Mouse (Mus musculus) liver, embryonic 14.5 days (tissue): ENCODE measurements around the gene Upk1a. TPM values are rescaled to one million over a fixed set of nuclear protein-coding genes. Genes with fewer than 3 reads are reported as not detected.

Experiments used
- ATAC-seq: fragments of 200-750 bp; cut with Nextera tagmentation; 2 replicates; pipeline ENCODE4 v1.8.0; 2017; ENCODE audit warnings: moderate number of reproducible peaks, mild to moderate bottlenecking, moderate library complexity; ENCODE audit not compliant: insufficient read depth
- DNase-seq, 3 experiments: peaks; one replicate each; pipeline ENCODE4 v3.0.0-alpha.2; 2012 to 2013; ENCODE audit warnings: low read depth in 3 of 3, low spot score in 3 of 3
- H3K27ac ChIP-seq: fragments of 300-500 bp; sonication (generic); 2 replicates; pipeline ENCODE4 v1.5.1; 2014; ENCODE audit warnings: moderate library complexity, mild to moderate bottlenecking, control low read depth, inconsistent platforms
- H3K27me3 ChIP-seq: fragments of 300-500 bp; sonication (generic); 2 replicates; pipeline ENCODE4 v1.6.1; 2014; ENCODE audit warnings: mild to moderate bottlenecking, low read length, moderate library complexity; ENCODE audit not compliant: control insufficient read depth, insufficient read depth
- H3K36me3 ChIP-seq: fragments of 300-500 bp; sonication (generic); replicated peaks from 2 replicates; pipeline ENCODE4 v1.6.1; 2014; ENCODE audit warnings: low read depth; ENCODE audit not compliant: control insufficient read depth, insufficient read depth
- H3K4me1 ChIP-seq, 2 experiments: fragments of 200-500 bp in 1 of 2; fragments of 300-500 bp in 1 of 2; sonication (generic) in 1 of 2; replicated peaks; 2 replicates each; pipeline ENCODE4 v1.6.1; 2012 to 2014; ENCODE audit warnings: antibody characterized with exemption in 1 of 2, inconsistent platforms in 1 of 2, low read length in 1 of 2; ENCODE audit not compliant: control insufficient read depth in 2 of 2, insufficient read depth in 2 of 2
- H3K4me2 ChIP-seq: fragments of 300-500 bp; sonication (generic); 2 replicates; pipeline ENCODE4 v1.6.1; 2014; ENCODE audit warnings: low read depth, mild to moderate bottlenecking, control low read depth, moderate library complexity
- H3K4me3 ChIP-seq, 2 experiments: fragments of 200-500 bp in 1 of 2; fragments of 300-500 bp in 1 of 2; sonication (generic) in 1 of 2; 2 replicates each; pipeline ENCODE4 v1.5.1; 2012 to 2014; ENCODE audit warnings: low read depth in 2 of 2, low read length in 2 of 2, mild to moderate bottlenecking in 2 of 2, control low read depth in 1 of 2, inconsistent platforms in 1 of 2, moderate library complexity in 1 of 2; ENCODE audit not compliant: insufficient read depth in 1 of 2
- H3K9ac ChIP-seq: fragments of 300-500 bp; sonication (generic); replicated peaks from 2 replicates; pipeline ENCODE4 v1.6.1; 2014; ENCODE audit warnings: mild to moderate bottlenecking, control low read depth, moderate library complexity
- H3K9me3 ChIP-seq: fragments of 300-500 bp; sonication (generic); 2 replicates; pipeline ENCODE4 v1.6.1; 2016; ENCODE audit warnings: low read length, mixed read lengths; ENCODE audit not compliant: control insufficient read depth
- CTCF ChIP-seq: IDR thresholded peaks from 2 replicates; pipeline ENCODE4 v1.5.1; 2016; ENCODE audit warnings: antibody characterized with exemption, low read depth, control low read depth
- EP300 ChIP-seq: IDR thresholded peaks from 2 replicates; pipeline ENCODE4 v1.6.1; 2016; ENCODE audit warnings: antibody characterized with exemption, low read depth
- WGBS: fragments of 180-500 bp; shearing (Covaris S2); extraction: QIAGEN DNeasy Blood & Tissue Kit; methylation state at CpG from one replicate; pipeline ENCODE4 v1.1.7; 2014; ENCODE audit not compliant: insufficient replicate concordance; 5-methylcytosine and 5-hydroxymethylcytosine counted together
- microRNA-seq: library from miRNA; unstranded; fragments of <30 nt; microRNA quantifications from one replicate; pipeline ENCODE4, GENCODE M21; 2016
- polyA plus RNA-seq, 2 experiments: library from polyadenylated mRNA; depleted of rRNA in 1 of 2; stranded (reverse) in 1 of 2; unstranded in 1 of 2; fragments of >200 nt; fragmentation: Nextera tagmentation in 1 of 2; extraction: Ambion mirVana in 1 of 2; gene quantifications; 2 replicates each; pipeline versions ENCODE4 v1.2.1 to v1.2.3; 2012 to 2014

Gene Upk1a
- polyA plus RNA-seq, 2 experiments: 0.29 TPM; not detected in 1

GRCm38 (mm10) chr7:30556894-30557536 is 55.6 kb downstream of the Upk1a start:
- Histone ChIP-seq H3K9me3 (no peaks in the 10 kb centered on the region), H3K9ac (no peak overlapping the region), H3K4me2 (no peak overlapping the region), H3K27ac (no peak overlapping the region), H3K4me1 (peaks cover 15 to 17% of the 10 kb centered on the region in 2 experiments), H3K36me3 (peaks cover 19% of the 10 kb centered on the region), H3K4me3 (no peak overlapping the region), H3K27me3 (no peaks in the 10 kb centered on the region)
- WGBS: 85% methylated on average over 18 of the region's 18 CpGs
- ATAC-seq (no peak), DNase-seq (no peak)
- peak; percentile 59 for TF ChIP-seq CTCF
- TF ChIP-seq EP300: no peak

- no peaks in the 10 kb centered on the region for H3K9me3 ChIP-seq
Measured at GRCm38 (mm10) chr7:30553810-30554584, 58.6 kb downstream of the Upk1a start.

More at GRCm38 (mm10) chr7:30553810-30554584, 58.6 kb downstream of the Upk1a start:
- Histone ChIP-seq H3K9ac (peak overlapping the region; percentile 96), H3K4me1 (peaks cover 14% of the 10 kb centered on the region in 2 experiments), H3K36me3 (peaks cover 19% of the 10 kb centered on the region), H3K4me2 (peak overlapping the region; percentile 99), H3K27me3 (no peaks in the 10 kb centered on the region), H3K27ac (no peak overlapping the region), H3K4me3 (peak overlapping the region in 1 of 2 experiments; percentile 83; a peak in 3 of 4 replicates)
- no peak for DNase-seq
- WGBS: 81% methylated on average over 22 of the region's 22 CpGs
- ATAC-seq: no peak
- no peak for TF ChIP-seq CTCF
- no peak for TF ChIP-seq EP300

Small RNA genes lying within 50 kb of the gene (microRNA-seq; reads per million reads assigned to microRNA genes)
- 1.7 reads per million for gene Mir3569

Other genes with a start within 250 kb of the Upk1a start
Only the 30 nearest of the 32 such genes appear.
- gene Tyrobp, start 199.1 kb downstream of the Upk1a start, polyA plus RNA-seq (2012; rRNA removed): 78.3 and 95.0 TPM in 2 replicates
- gene Tyrobp, start 199.1 kb downstream of the Upk1a start, polyA plus RNA-seq (2014; fragmentation: Nextera tagmentation; extraction: Ambion mirVana): 105 and 113 TPM in 2 replicates
- 3.3 and 4.7 TPM in 2 replicates for gene Hcst, start 193.0 kb downstream of the Upk1a start, polyA plus RNA-seq (2012; rRNA removed)
- gene Hcst, start 193.0 kb downstream of the Upk1a start, polyA plus RNA-seq (2014; fragmentation: Nextera tagmentation; extraction: Ambion mirVana): 4.5 and 4.9 TPM in 2 replicates
- gene Nfkbid, start 191.1 kb downstream of the Upk1a start, polyA plus RNA-seq (2012; rRNA removed): 0.92 and 1.2 TPM in 2 replicates
- gene Nfkbid, start 191.1 kb downstream of the Upk1a start, polyA plus RNA-seq (2014; fragmentation: Nextera tagmentation; extraction: Ambion mirVana): 0.69 and 1.1 TPM in 2 replicates
- gene Aplp1, start 167.3 kb downstream of the Upk1a start, polyA plus RNA-seq (2012; rRNA removed): 2.9 and 4.0 TPM in 2 replicates
- gene Aplp1, start 167.3 kb downstream of the Upk1a start, polyA plus RNA-seq (2014; fragmentation: Nextera tagmentation; extraction: Ambion mirVana): 3.5 and 4.5 TPM in 2 replicates
- 0.10 and 0.30 TPM in 2 replicates for gene Kirrel2, start 155.2 kb downstream of the Upk1a start, polyA plus RNA-seq (2012; rRNA removed)
- gene Kirrel2, start 155.2 kb downstream of the Upk1a start, polyA plus RNA-seq (2014; fragmentation: Nextera tagmentation; extraction: Ambion mirVana): 0.18 TPM in 1 of 2 replicates, not detected in the other
- gene Nphs1, start 154.5 kb downstream of the Upk1a start, polyA plus RNA-seq (2012; rRNA removed): 0.03 TPM in 2 replicates
- gene Nphs1, start 154.5 kb downstream of the Upk1a start, polyA plus RNA-seq (2014; fragmentation: Nextera tagmentation; extraction: Ambion mirVana): 0.08 and 0.19 TPM in 2 replicates
- gene Prodh2, start 119.2 kb downstream of the Upk1a start, polyA plus RNA-seq (2012; rRNA removed): 47.9 and 52.1 TPM in 2 replicates
- 33.8 and 41.4 TPM in 2 replicates for gene Prodh2, start 119.2 kb downstream of the Upk1a start, polyA plus RNA-seq (2014; fragmentation: Nextera tagmentation; extraction: Ambion mirVana)
- 7.1 and 7.9 TPM in 2 replicates for gene Arhgap33, start 77.8 kb downstream of the Upk1a start, polyA plus RNA-seq (2012; rRNA removed)
- gene Arhgap33, start 77.8 kb downstream of the Upk1a start, polyA plus RNA-seq (2014; fragmentation: Nextera tagmentation; extraction: Ambion mirVana): 1.3 and 2.0 TPM in 2 replicates
- 4.2 and 5.5 TPM in 2 replicates for gene Hspb6, start 60.7 kb downstream of the Upk1a start, polyA plus RNA-seq (2012; rRNA removed)
- gene Hspb6, start 60.7 kb downstream of the Upk1a start, polyA plus RNA-seq (2014; fragmentation: Nextera tagmentation; extraction: Ambion mirVana): 3.0 and 3.6 TPM in 2 replicates
- 6.5 and 6.8 TPM in 2 replicates for gene Proser3, start 60.5 kb downstream of the Upk1a start, polyA plus RNA-seq (2012; rRNA removed)
- 1.3 and 2.8 TPM in 2 replicates for gene Proser3, start 60.5 kb downstream of the Upk1a start, polyA plus RNA-seq (2014; fragmentation: Nextera tagmentation; extraction: Ambion mirVana)
- 15.3 and 17.6 TPM in 2 replicates for gene Lin37, start 53.0 kb downstream of the Upk1a start, polyA plus RNA-seq (2012; rRNA removed)
- 21.2 and 22.0 TPM in 2 replicates for gene Lin37, start 53.0 kb downstream of the Upk1a start, polyA plus RNA-seq (2014; fragmentation: Nextera tagmentation; extraction: Ambion mirVana)
- 19.5 and 28.1 TPM in 2 replicates for gene U2af1l4, start 49.5 kb downstream of the Upk1a start, polyA plus RNA-seq (2012; rRNA removed)
- 40.7 and 44.0 TPM in 2 replicates for gene U2af1l4, start 49.5 kb downstream of the Upk1a start, polyA plus RNA-seq (2014; fragmentation: Nextera tagmentation; extraction: Ambion mirVana)
- 1.2 and 1.4 TPM in 2 replicates for gene Gm49396, start 49.5 kb downstream of the Upk1a start, polyA plus RNA-seq (2012; rRNA removed)
- 0.71 and 0.99 TPM in 2 replicates for gene Gm49396, start 49.5 kb downstream of the Upk1a start, polyA plus RNA-seq (2014; fragmentation: Nextera tagmentation; extraction: Ambion mirVana)
- 55.8 and 63.5 TPM in 2 replicates for gene Psenen, start 49.2 kb downstream of the Upk1a start, polyA plus RNA-seq (2012; rRNA removed)
- gene Psenen, start 49.2 kb downstream of the Upk1a start, polyA plus RNA-seq (2014; fragmentation: Nextera tagmentation; extraction: Ambion mirVana): 59.1 and 64.6 TPM in 2 replicates
- gene Igflr1, start 47.4 kb downstream of the Upk1a start, polyA plus RNA-seq (2012; rRNA removed): 1.5 and 1.8 TPM in 2 replicates
- gene Igflr1, start 47.4 kb downstream of the Upk1a start, polyA plus RNA-seq (2014; fragmentation: Nextera tagmentation; extraction: Ambion mirVana): 0.53 and 1.2 TPM in 2 replicates
- 10.4 and 12.7 TPM in 2 replicates for gene Kmt2b, start 24.1 kb downstream of the Upk1a start, polyA plus RNA-seq (2012; rRNA removed)
- 3.4 and 4.2 TPM in 2 replicates for gene Kmt2b, start 24.1 kb downstream of the Upk1a start, polyA plus RNA-seq (2014; fragmentation: Nextera tagmentation; extraction: Ambion mirVana)
- 0.04 and 0.06 TPM in 2 replicates for gene Zbtb32, start 13.9 kb downstream of the Upk1a start, polyA plus RNA-seq (2012; rRNA removed)
- gene Zbtb32, start 13.9 kb downstream of the Upk1a start, polyA plus RNA-seq (2014; fragmentation: Nextera tagmentation; extraction: Ambion mirVana): 0.20 TPM in 1 of 2 replicates, not detected in the other
- gene Cox6b1, start 13.3 kb upstream of the Upk1a start, polyA plus RNA-seq (2012; rRNA removed): 300 and 459 TPM in 2 replicates
- gene Cox6b1, start 13.3 kb upstream of the Upk1a start, polyA plus RNA-seq (2014; fragmentation: Nextera tagmentation; extraction: Ambion mirVana): 647 and 655 TPM in 2 replicates
- not detected in 2 replicates for gene Etv2, start 23.0 kb upstream of the Upk1a start, polyA plus RNA-seq (2012; rRNA removed)
- not detected in 2 replicates for gene Etv2, start 23.0 kb upstream of the Upk1a start, polyA plus RNA-seq (2014; fragmentation: Nextera tagmentation; extraction: Ambion mirVana)
- gene Rbm42, start 37.5 kb upstream of the Upk1a start, polyA plus RNA-seq (2012; rRNA removed): 22.9 and 25.2 TPM in 2 replicates
- gene Rbm42, start 37.5 kb upstream of the Upk1a start, polyA plus RNA-seq (2014; fragmentation: Nextera tagmentation; extraction: Ambion mirVana): 34.5 and 40.4 TPM in 2 replicates
- gene Haus5, start 52.1 kb upstream of the Upk1a start, polyA plus RNA-seq (2012; rRNA removed): 23.8 and 28.5 TPM in 2 replicates
- 28.7 and 29.1 TPM in 2 replicates for gene Haus5, start 52.1 kb upstream of the Upk1a start, polyA plus RNA-seq (2014; fragmentation: Nextera tagmentation; extraction: Ambion mirVana)
- gene Pmis2, start 58.8 kb upstream of the Upk1a start, polyA plus RNA-seq (2012; rRNA removed): not detected in 2 replicates
- not detected in 2 replicates for gene Pmis2, start 58.8 kb upstream of the Upk1a start, polyA plus RNA-seq (2014; fragmentation: Nextera tagmentation; extraction: Ambion mirVana)
- 0.13 and 0.32 TPM in 2 replicates for gene 2200002J24Rik, start 86.1 kb upstream of the Upk1a start, polyA plus RNA-seq (2012; rRNA removed)
- 1.2 and 2.0 TPM in 2 replicates for gene 2200002J24Rik, start 86.1 kb upstream of the Upk1a start, polyA plus RNA-seq (2014; fragmentation: Nextera tagmentation; extraction: Ambion mirVana)
- 0.97 and 1.6 TPM in 2 replicates for gene Atp4a, start 99.4 kb upstream of the Upk1a start, polyA plus RNA-seq (2012; rRNA removed)
- 0.43 and 2.1 TPM in 2 replicates for gene Atp4a, start 99.4 kb upstream of the Upk1a start, polyA plus RNA-seq (2014; fragmentation: Nextera tagmentation; extraction: Ambion mirVana)
- 63.3 and 64.4 TPM in 2 replicates for gene Tmem147, start 116.7 kb upstream of the Upk1a start, polyA plus RNA-seq (2012; rRNA removed)
- gene Tmem147, start 116.7 kb upstream of the Upk1a start, polyA plus RNA-seq (2014; fragmentation: Nextera tagmentation; extraction: Ambion mirVana): 110 and 117 TPM in 2 replicates
- not detected in 2 replicates for gene Gapdhs, start 130.8 kb upstream of the Upk1a start, polyA plus RNA-seq (2012; rRNA removed)
- not detected in 2 replicates for gene Gapdhs, start 130.8 kb upstream of the Upk1a start, polyA plus RNA-seq (2014; fragmentation: Nextera tagmentation; extraction: Ambion mirVana)
- 0.12 and 0.37 TPM in 2 replicates for gene Sbsn, start 138.6 kb upstream of the Upk1a start, polyA plus RNA-seq (2012; rRNA removed)
- gene Sbsn, start 138.6 kb upstream of the Upk1a start, polyA plus RNA-seq (2014; fragmentation: Nextera tagmentation; extraction: Ambion mirVana): not detected in 2 replicates
- 0.23 and 0.26 TPM in 2 replicates for gene Dmkn, start 150.9 kb upstream of the Upk1a start, polyA plus RNA-seq (2012; rRNA removed)
- 0.20 TPM in 1 of 2 replicates, not detected in the other for gene Dmkn, start 150.9 kb upstream of the Upk1a start, polyA plus RNA-seq (2014; fragmentation: Nextera tagmentation; extraction: Ambion mirVana)
- gene Krtdap, start 175.0 kb upstream of the Upk1a start, polyA plus RNA-seq (2012; rRNA removed): not detected in 2 replicates
- gene Krtdap, start 175.0 kb upstream of the Upk1a start, polyA plus RNA-seq (2014; fragmentation: Nextera tagmentation; extraction: Ambion mirVana): not detected in 2 replicates
- 0.36 and 0.41 TPM in 2 replicates for gene Ffar2, start 210.9 kb upstream of the Upk1a start, polyA plus RNA-seq (2012; rRNA removed)
- 0.34 and 0.43 TPM in 2 replicates for gene Ffar2, start 210.9 kb upstream of the Upk1a start, polyA plus RNA-seq (2014; fragmentation: Nextera tagmentation; extraction: Ambion mirVana)